Mouse (Mus musculus) adipocyte (in vitro differentiated cells): Measurements from ENCODE around the gene LTO1.
A peak's percentile ranks its signal among the peaks of the same experiment; 100 is the strongest.

ENCODE experiments used
- DNase-seq: peaks from one replicate; pipeline ENCODE4 v3.0.0-alpha.2; 2016; ENCODE audit warnings: low spot score

Gene LTO1

GRCm38 (mm10) chr7:144908705-144909104 is 6.2 kb upstream of the LTO1 start:
- DNase-seq = no peak

- no peak for DNase-seq
These were observed 3.8 kb upstream of the LTO1 start for GRCm38 (mm10) chr7:144911121-144911520.

- no peak for DNase-seq
These were observed 2.0 kb upstream of the LTO1 start for GRCm38 (mm10) chr7:144912897-144913296.

- no peak for DNase-seq
These were observed 478 bp upstream of the LTO1 start for GRCm38 (mm10) chr7:144914296-144914947.

GRCm38 (mm10) chr7:144918823-144919222 is 3.9 kb downstream of the LTO1 start:
- DNase-seq = no peak

- DNase-seq = peak; percentile 25
These were observed 12.7 kb downstream of the LTO1 start for GRCm38 (mm10) chr7:144927591-144927990.

- DNase-seq = no peak
These were observed 13.3 kb downstream of the LTO1 start for GRCm38 (mm10) chr7:144928009-144928888.

- no peak for DNase-seq
These were observed 13.9 kb downstream of the LTO1 start for GRCm38 (mm10) chr7:144928889-144929210.

GRCm38 (mm10) chr7:144929506-144929905 is 14.6 kb downstream of the LTO1 start:
- no peak for DNase-seq

- no peak for DNase-seq
These were observed 15.0 kb downstream of the LTO1 start for GRCm38 (mm10) chr7:144929931-144930330.

- no peak for DNase-seq
These were observed 16.9 kb downstream of the LTO1 start for GRCm38 (mm10) chr7:144931778-144932177.

- DNase-seq = no peak
These were observed 17.6 kb downstream of the LTO1 start for GRCm38 (mm10) chr7:144932389-144932937.

- DNase-seq = no peak
These were observed 18.4 kb downstream of the LTO1 start for GRCm38 (mm10) chr7:144933336-144933735.

- DNase-seq = no peak
These were observed 18.9 kb downstream of the LTO1 start for GRCm38 (mm10) chr7:144933796-144934195.

GRCm38 (mm10) chr7:144934901-144935300 is 20.0 kb downstream of the LTO1 start:
- no peak for DNase-seq

- DNase-seq = peak; percentile 27
These were observed 20.7 kb downstream of the LTO1 start for GRCm38 (mm10) chr7:144935563-144935962.

- no peak for DNase-seq
These were observed 21.5 kb downstream of the LTO1 start for GRCm38 (mm10) chr7:144936311-144936880.

GRCm38 (mm10) chr7:144937490-144937889 is 22.6 kb downstream of the LTO1 start:
- peak; percentile 77 for DNase-seq

- DNase-seq = no peak
These were observed 23.1 kb downstream of the LTO1 start for GRCm38 (mm10) chr7:144937899-144938517.

- no peak for DNase-seq
These were observed 23.9 kb downstream of the LTO1 start for GRCm38 (mm10) chr7:144938661-144939343.

GRCm38 (mm10) chr7:144939344-144940002 is 24.6 kb downstream of the LTO1 start, which contains the start of gene Ccnd1:
Ccnd1 (minus strand) TSS chr7:144939925.
- peak; percentile 28 for DNase-seq
